Mouse (Mus musculus) erythroblast, embryonic 14.5 days (primary cell): ENCODE measurements around the gene Cnih2.

Experiments
- GATA1 ChIP-seq: IDR thresholded peaks from 2 replicates; pipeline ENCODE4 v1.6.1; 2012; ENCODE audit warnings: low read length, inconsistent platforms, mixed read lengths
- TAL1 ChIP-seq: IDR thresholded peaks from 3 replicates; pipeline ENCODE4 v1.6.1; 2012; ENCODE audit warnings: low read length, inconsistent platforms, mixed read lengths

DNA sequence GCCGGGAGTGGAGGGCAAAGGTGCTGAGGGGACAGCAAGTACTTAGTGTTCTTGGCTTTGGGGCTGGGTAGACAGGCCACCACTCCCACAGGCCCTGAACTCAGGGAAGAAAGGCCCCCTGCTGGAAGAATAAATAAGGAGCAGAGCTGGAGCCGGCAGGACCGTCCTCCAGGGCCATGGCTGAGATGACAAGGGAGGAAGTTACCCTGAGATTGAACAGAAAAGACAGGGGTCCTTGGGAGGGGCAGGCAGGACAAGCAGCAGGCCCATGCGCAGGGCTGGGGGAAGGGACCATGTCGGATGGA is 9.9 kb upstream of the Cnih2 start:
- TF ChIP-seq GATA1 (no peak), TAL1 (no peak)
